Mouse (Mus musculus) lung, postnatal 0 days (tissue): ENCODE measurements at regions not wholly inside any gene's neighbourhood (a gene's known extent, or its start where the extent isn't known, plus 50 kb on each side); places are given as distances from the start of the nearest gene placed in this dataset.

Source experiments
- CTCF ChIP-seq: IDR thresholded peaks from 2 replicates; pipeline ENCODE4 v1.5.1; 2016; ENCODE audit warnings: antibody characterized with exemption, mild to moderate bottlenecking
- EP300 ChIP-seq: IDR thresholded peaks from 2 replicates; pipeline ENCODE4 v1.6.1; 2016; ENCODE audit warnings: antibody characterized with exemption, mild to moderate bottlenecking, control low read depth

DNA sequence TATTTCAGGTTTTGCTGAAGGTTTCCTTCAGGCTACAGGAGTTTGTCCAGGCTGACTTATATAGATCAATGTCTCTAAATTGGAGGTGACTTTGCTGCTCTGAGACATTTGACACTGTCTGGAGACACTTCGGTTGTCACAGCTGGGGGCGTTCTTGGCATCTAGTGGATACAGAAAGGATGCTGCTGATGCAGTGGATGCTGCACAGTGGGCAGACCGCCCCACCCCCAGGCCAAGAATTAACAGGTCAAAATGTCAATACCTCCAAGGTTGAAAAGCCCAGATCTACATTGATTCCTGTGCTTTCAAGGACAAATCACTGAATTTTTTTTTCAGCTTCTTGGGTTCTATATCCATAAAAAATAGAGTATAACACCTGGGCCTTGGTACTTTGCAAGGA, 312.3 kb downstream of the Cenpc1 start:
- TF ChIP-seq CTCF (no peak), EP300 (no peak)
